Mouse (Mus musculus) olfactory bulb, adult 2 months (tissue): ENCODE measurements around the gene Kifc5b. TPM values are rescaled to one million over a fixed set of nuclear protein-coding genes. Genes with fewer than 3 reads are reported as not detected.

ENCODE experiments used
- H3K27ac ChIP-seq: fragments of 200-500 bp; 2 replicates; pipeline ENCODE4 v1.5.1; 2012; ENCODE audit warnings: low read depth, low read length; ENCODE audit not compliant: insufficient read depth
- H3K4me1 ChIP-seq: fragments of 200-500 bp; 2 replicates; pipeline ENCODE4 v1.6.1; 2012; ENCODE audit warnings: low read length; ENCODE audit not compliant: control insufficient read depth, insufficient read depth
- H3K4me3 ChIP-seq: fragments of 200-500 bp; 2 replicates; pipeline ENCODE4 v1.5.1; 2012; ENCODE audit warnings: mild to moderate bottlenecking, low read depth, low read length, moderate library complexity; ENCODE audit not compliant: insufficient read depth
- CTCF ChIP-seq: fragments of 200-500 bp; IDR thresholded peaks from 2 replicates; pipeline ENCODE4 v1.5.1; 2012; ENCODE audit warnings: low read depth, mild to moderate bottlenecking, low read length, moderate library complexity; ENCODE audit not compliant: insufficient read depth
- POLR2A ChIP-seq: fragments of 200-500 bp; IDR thresholded peaks from 2 replicates; pipeline ENCODE4 v1.6.1; 2012; ENCODE audit warnings: mild to moderate bottlenecking, low read depth, low read length, moderate library complexity; ENCODE audit not compliant: insufficient read depth
- WGBS: fragments of 180-500 bp; shearing (Covaris S2); methylation state at CpG from one replicate; pipeline ENCODE4 v1.1.7; 2018; 5-methylcytosine and 5-hydroxymethylcytosine counted together
- polyA plus RNA-seq: library from polyadenylated mRNA; stranded (reverse); fragments of >200 nt; gene quantifications from 2 replicates; pipeline ENCODE4 v1.2.4, GENCODE M21; 2012; ENCODE audit warnings: low replicate concordance; ENCODE audit not compliant: missing spikeins, insufficient read depth, insufficient read length

The Kifc5b gene
- polyA plus RNA-seq, 1 experiment: not detected

- H3K4me1 ChIP-seq: peaks cover 53% of the 10 kb centered on the region
Measured at GRCm38 (mm10) chr17:26941841-26942570, 25.1 kb downstream of the Kifc5b start.

GRCm38 (mm10) chr17:26945824-26946495 lies 29.1 kb downstream of the Kifc5b start:
- H3K4me3 ChIP-seq: peak overlapping the region; percentile 52
- TF ChIP-seq CTCF (no peak), POLR2A (no peak)
- H3K4me1 ChIP-seq: peaks cover 49% of the 10 kb centered on the region
- peak overlapping the region; percentile 93 for H3K27ac ChIP-seq
- 14% methylated on average over 13 of the region's 13 CpGs for WGBS

More at GRCm38 (mm10) chr17:26941841-26942570, 25.1 kb downstream of the Kifc5b start:
- peak overlapping the region; percentile 72 for H3K4me3 ChIP-seq
- TF ChIP-seq POLR2A (no peak), CTCF (no peak)
- H3K27ac ChIP-seq: peak overlapping the region; percentile 89
- WGBS: 6% methylated on average over 4 of the region's 4 CpGs

GRCm38 (mm10) chr17:26946567-26946966 lies 29.7 kb downstream of the Kifc5b start:
- no peak; the same call in 1 of the 2 replicates for TF ChIP-seq CTCF
- no peak for TF ChIP-seq POLR2A
- H3K4me1 ChIP-seq: peaks cover 52% of the 10 kb centered on the region
- H3K27ac ChIP-seq: peak overlapping the region; percentile 93
- WGBS: under 1% methylated on average over 37 of the region's 37 CpGs
- peak overlapping the region; percentile 52 for H3K4me3 ChIP-seq

GRCm38 (mm10) chr17:26947231-26948100 lies 30.6 kb downstream of the Kifc5b start:
- Histone ChIP-seq H3K4me1 (peaks cover 58% of the 10 kb centered on the region), H3K27ac (peak overlapping the region; percentile 96), H3K4me3 (peak overlapping the region; percentile 52)
- WGBS: 17% methylated on average over 12 of the region's 12 CpGs
- TF ChIP-seq CTCF (no peak), POLR2A (no peak)

- Histone ChIP-seq H3K27ac (peak overlapping the region; percentile 92), H3K4me1 (peaks cover 68% of the 10 kb centered on the region), H3K4me3 (peak overlapping the region; percentile 77)
- under 1% methylated on average over 66 of the region's 87 CpGs for WGBS
- 0 out of 2 replicates have a peak, but pooled peaks have one; percentile 14 for TF ChIP-seq POLR2A
- TF ChIP-seq CTCF: no peak
Measured at GRCm38 (mm10) chr17:26948316-26949050, 31.6 kb downstream of the Kifc5b start.

GRCm38 (mm10) chr17:26949051-26949577 lies 32.2 kb downstream of the Kifc5b start:
- WGBS: 8% methylated on average over 13 of the region's 14 CpGs
- peak overlapping the region; percentile 77 for H3K4me3 ChIP-seq
- H3K27ac ChIP-seq: peak overlapping the region; percentile 82
- no peak for TF ChIP-seq POLR2A
- no peak for TF ChIP-seq CTCF
- peaks cover 66% of the 10 kb centered on the region for H3K4me1 ChIP-seq

- Histone ChIP-seq H3K4me3 (peak overlapping the region; percentile 77), H3K4me1 (peaks cover 61% of the 10 kb centered on the region)
Measured at GRCm38 (mm10) chr17:26949866-26950265, 33.0 kb downstream of the Kifc5b start.

More at GRCm38 (mm10) chr17:26949866-26950265, 33.0 kb downstream of the Kifc5b start:
- TF ChIP-seq POLR2A (no peak), CTCF (no peak)
- peak overlapping the region; percentile 82 for H3K27ac ChIP-seq
- 19% methylated on average over 5 of the region's 5 CpGs for WGBS
